Mouse (Mus musculus) limb, embryonic 11.5 days (tissue): ENCODE results near the gene Elmo2. TPM values are rescaled to one million over a fixed set of nuclear protein-coding genes. Genes with fewer than 3 reads are reported as not detected.

Experiments
- ATAC-seq: fragments of 200-750 bp; cut with Nextera tagmentation; 2 replicates; pipeline ENCODE4 v1.8.0; 2017; ENCODE audit warnings: low read depth; ENCODE audit not compliant: insufficient number of reproducible peaks, low FRiP score, low TSS enrichment
- DNase-seq: peaks from one replicate; pipeline ENCODE4 v3.0.0-alpha.2; 2015; ENCODE audit warnings: low spot score
- H3K27ac ChIP-seq: fragments of 300-500 bp; sonication (generic); replicated peaks from 2 replicates; pipeline ENCODE4 v1.5.1; 2014; ENCODE audit warnings: low read depth, mild to moderate bottlenecking, low read length
- H3K27me3 ChIP-seq: fragments of 300-500 bp; sonication (generic); 2 replicates; pipeline ENCODE4 v1.6.1; 2014; ENCODE audit warnings: mild to moderate bottlenecking, low read length, mixed read lengths; ENCODE audit not compliant: control insufficient read depth, insufficient read depth
- H3K36me3 ChIP-seq: fragments of 300-500 bp; sonication (generic); 2 replicates; pipeline ENCODE4 v1.6.1; 2014; ENCODE audit warnings: mild to moderate bottlenecking, low read length, moderate library complexity, mixed read lengths; ENCODE audit not compliant: control insufficient read depth, insufficient read depth
- H3K4me1 ChIP-seq: fragments of 300-500 bp; sonication (generic); 2 replicates; pipeline ENCODE4 v1.6.1; 2014; ENCODE audit warnings: low read length, mixed read lengths; ENCODE audit not compliant: control insufficient read depth, insufficient read depth
- H3K4me2 ChIP-seq: fragments of 300-500 bp; sonication (generic); 2 replicates; pipeline ENCODE4 v1.6.1; 2014; ENCODE audit warnings: low read depth, mild to moderate bottlenecking, moderate library complexity; ENCODE audit not compliant: severe bottlenecking
- H3K4me3 ChIP-seq: fragments of 300-500 bp; sonication (generic); 2 replicates; pipeline ENCODE4 v1.5.1; 2014; ENCODE audit warnings: low read depth, low read length
- H3K9ac ChIP-seq: fragments of 300-500 bp; sonication (generic); 2 replicates; pipeline ENCODE4 v1.6.1; 2014; ENCODE audit warnings: mild to moderate bottlenecking, low read length
- H3K9me3 ChIP-seq: fragments of 300-500 bp; sonication (generic); 2 replicates; pipeline ENCODE4 v1.6.1; 2016; ENCODE audit warnings: low read length; ENCODE audit not compliant: control insufficient read depth
- WGBS: fragments of 180-500 bp; shearing (Covaris S2); extraction: QIAGEN DNeasy Blood & Tissue Kit; methylation state at CpG from one replicate; pipeline ENCODE4 v1.1.7; 2014; 5-methylcytosine and 5-hydroxymethylcytosine counted together
- polyA plus RNA-seq: library from polyadenylated mRNA; unstranded; fragments of >200 nt; fragmentation: Nextera tagmentation; extraction: Ambion mirVana; gene quantifications from 2 replicates; pipeline ENCODE4 v1.2.1, GENCODE M21; 2014

The Elmo2 gene
- polyA plus RNA-seq, 1 experiment from 2014 or later, result 86.0 TPM

- 90% methylated on average over 12 of the region's 12 CpGs for WGBS
- peaks cover 5% of the 10 kb centered on the region for H3K36me3 ChIP-seq
- H3K4me1 ChIP-seq, result peaks cover 3% of the 10 kb centered on the region
Measured at GRCm38 (mm10) chr2:165311577-165311976, 14.7 kb downstream of the Elmo2 start.

GRCm38 (mm10) chr2:165310818-165311425, 15.4 kb downstream of the Elmo2 start:
- H3K4me1 ChIP-seq, result no peaks in the 10 kb centered on the region
- DNase-seq (no peak), ATAC-seq (no peak)
- H3K9ac ChIP-seq, result no peak overlapping the region
- H3K9me3 ChIP-seq, result no peaks in the 10 kb centered on the region
- H3K27me3 ChIP-seq, result no peaks in the 10 kb centered on the region
- no peak overlapping the region for H3K4me3 ChIP-seq
- 78% methylated on average over 13 of the region's 13 CpGs for WGBS
- H3K36me3 ChIP-seq, result peaks cover 5% of the 10 kb centered on the region
- no peak overlapping the region for H3K27ac ChIP-seq
- H3K4me2 ChIP-seq, result no peak overlapping the region

More at GRCm38 (mm10) chr2:165311577-165311976, 14.7 kb downstream of the Elmo2 start:
- H3K4me3 ChIP-seq, result no peak overlapping the region
- no peak for ATAC-seq
- H3K9ac ChIP-seq, result no peak overlapping the region
- H3K9me3 ChIP-seq, result no peaks in the 10 kb centered on the region
- H3K27me3 ChIP-seq, result no peaks in the 10 kb centered on the region
- H3K4me2 ChIP-seq, result no peak overlapping the region
- no peak for DNase-seq
- H3K27ac ChIP-seq, result no peak overlapping the region

GRCm38 (mm10) chr2:165307801-165308200, 18.5 kb downstream of the Elmo2 start:
- Histone ChIP-seq H3K4me3 (no peak overlapping the region), H3K27ac (no peak overlapping the region), H3K36me3 (peaks cover 16% of the 10 kb centered on the region), H3K9me3 (no peaks in the 10 kb centered on the region), H3K4me2 (no peak overlapping the region), H3K27me3 (no peaks in the 10 kb centered on the region), H3K9ac (no peak overlapping the region), H3K4me1 (no peaks in the 10 kb centered on the region)
- 91% methylated on average over 6 of the region's 6 CpGs for WGBS
- no peak for ATAC-seq
- no peak for DNase-seq

DNA sequence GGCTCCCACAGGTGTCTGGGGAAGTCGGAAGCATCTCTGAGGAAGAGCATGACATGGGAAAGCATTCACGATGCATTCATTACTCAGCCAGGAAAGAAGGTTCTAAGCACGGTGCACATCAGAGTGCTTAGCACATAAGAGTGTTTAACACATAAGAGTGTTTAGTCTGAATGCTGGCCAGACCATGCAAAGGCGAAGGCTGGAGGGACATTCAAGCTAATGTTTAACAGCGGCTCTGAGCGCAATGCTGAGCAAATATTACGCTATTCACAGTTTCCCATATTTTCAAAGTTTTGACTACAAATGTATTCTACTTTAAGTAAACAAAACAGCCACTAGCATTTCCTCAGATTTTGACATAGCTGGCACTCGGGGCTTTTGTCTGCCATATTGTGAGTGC, 20.8 kb downstream of the Elmo2 start:
- no peaks in the 10 kb centered on the region for H3K27me3 ChIP-seq
- no peaks in the 10 kb centered on the region for H3K4me1 ChIP-seq
- no peak overlapping the region for H3K4me2 ChIP-seq
- ATAC-seq (no peak), DNase-seq (no peak)
- no peak overlapping the region for H3K27ac ChIP-seq
- H3K4me3 ChIP-seq, result no peak overlapping the region
- H3K9me3 ChIP-seq, result no peaks in the 10 kb centered on the region
- 93% methylated on average over 8 of the region's 8 CpGs for WGBS
- peaks cover 16% of the 10 kb centered on the region for H3K36me3 ChIP-seq
- H3K9ac ChIP-seq, result no peak overlapping the region

DNA sequence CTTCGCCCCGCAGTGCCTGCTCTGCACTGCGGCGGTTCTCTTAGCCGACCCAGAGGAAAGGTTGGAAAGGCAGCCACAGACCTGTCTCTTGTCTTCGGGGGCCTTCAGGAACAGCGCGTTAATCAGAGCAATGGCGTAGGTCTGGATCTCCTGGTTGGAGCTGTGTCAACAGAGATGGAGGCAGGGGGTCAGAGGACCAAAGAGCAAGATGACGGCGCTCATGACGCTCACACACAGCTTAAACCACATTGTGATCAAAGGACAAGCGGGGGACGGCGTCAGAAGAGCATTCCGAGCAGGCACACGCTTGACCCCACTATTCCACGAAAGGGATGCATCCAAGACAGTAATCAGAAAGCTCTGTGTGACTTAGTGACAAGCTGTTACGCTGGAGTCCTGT, 21.5 kb downstream of the Elmo2 start:
- H3K4me3 ChIP-seq, result no peak overlapping the region
- H3K4me2 ChIP-seq, result no peak overlapping the region
- WGBS, result 87% methylated on average over 19 of the region's 19 CpGs
- no peaks in the 10 kb centered on the region for H3K9me3 ChIP-seq
- no peaks in the 10 kb centered on the region for H3K4me1 ChIP-seq
- no peaks in the 10 kb centered on the region for H3K27me3 ChIP-seq
- DNase-seq (no peak), ATAC-seq (no peak)
- peaks cover 14% of the 10 kb centered on the region for H3K36me3 ChIP-seq
- H3K9ac ChIP-seq, result no peak overlapping the region
- H3K27ac ChIP-seq, result no peak overlapping the region

DNA sequence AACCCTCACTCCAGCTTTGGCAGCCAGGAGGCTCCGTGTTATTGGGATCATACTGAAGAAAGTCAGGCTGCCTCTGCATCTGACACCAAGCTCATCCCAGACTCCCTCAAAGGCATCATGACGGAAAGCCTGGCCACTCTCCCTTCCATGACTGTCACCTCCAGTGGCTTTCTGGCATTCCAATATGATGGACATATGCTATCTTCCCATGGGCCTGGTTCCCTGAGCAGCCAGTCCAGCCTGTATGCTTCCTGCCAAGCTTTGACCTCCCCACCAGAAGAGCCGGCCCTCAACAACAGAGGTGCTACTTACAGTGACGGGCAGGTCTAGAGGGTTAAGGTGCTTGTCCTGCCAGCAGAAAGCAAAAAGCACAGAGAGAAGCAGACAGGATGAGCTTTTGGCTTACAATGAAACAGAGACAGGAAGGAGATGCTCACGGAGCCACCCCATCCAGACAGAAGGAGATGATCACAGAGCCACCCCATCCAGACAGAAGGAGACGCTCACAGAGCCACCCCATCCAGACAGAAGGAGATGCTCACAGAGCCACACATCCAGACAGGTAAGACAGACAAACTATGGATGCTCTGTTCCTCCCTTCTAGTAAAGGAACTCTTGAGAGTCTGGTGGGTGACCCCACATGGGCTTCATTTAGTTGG, 22.8 kb downstream of the Elmo2 start:
- no peaks in the 10 kb centered on the region for H3K9me3 ChIP-seq
- peaks cover 14% of the 10 kb centered on the region for H3K36me3 ChIP-seq
- H3K9ac ChIP-seq, result no peak overlapping the region
- 91% methylated on average over 6 of the region's 6 CpGs for WGBS
- no peaks in the 10 kb centered on the region for H3K27me3 ChIP-seq
- H3K27ac ChIP-seq, result no peak overlapping the region
- no peak overlapping the region for H3K4me2 ChIP-seq
- no peak for ATAC-seq
- no peaks in the 10 kb centered on the region for H3K4me1 ChIP-seq
- no peak for DNase-seq
- no peak overlapping the region for H3K4me3 ChIP-seq

GRCm38 (mm10) chr2:165301409-165301808, 24.9 kb downstream of the Elmo2 start:
- 73% methylated on average over 3 of the region's 3 CpGs for WGBS
- DNase-seq (no peak), ATAC-seq (no peak)
- H3K4me1 ChIP-seq, result no peaks in the 10 kb centered on the region
- no peaks in the 10 kb centered on the region for H3K9me3 ChIP-seq
- no peak overlapping the region for H3K27ac ChIP-seq
- H3K4me2 ChIP-seq, result no peak overlapping the region
- H3K27me3 ChIP-seq, result no peaks in the 10 kb centered on the region
- no peak overlapping the region for H3K9ac ChIP-seq
- peaks cover 14% of the 10 kb centered on the region for H3K36me3 ChIP-seq
- H3K4me3 ChIP-seq, result no peak overlapping the region

DNA sequence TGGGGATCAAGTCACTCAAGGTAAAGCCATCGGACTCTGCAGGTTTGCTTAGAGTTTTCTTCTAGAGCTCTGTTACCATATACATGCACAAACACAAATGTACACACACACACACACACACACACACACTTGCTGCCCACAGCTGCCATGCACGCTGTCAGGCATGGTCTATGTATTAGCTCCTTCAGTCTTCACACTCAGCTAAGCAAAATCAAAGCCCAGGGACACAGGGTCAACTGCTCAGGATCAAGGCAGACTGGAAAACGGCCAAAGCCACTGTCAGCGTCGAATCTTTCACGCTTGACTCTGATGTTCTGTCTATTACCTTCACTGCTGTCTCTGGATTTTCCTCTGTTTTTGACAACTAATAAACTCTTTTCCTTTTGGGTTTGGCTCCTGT, 25.4 kb downstream of the Elmo2 start:
- H3K4me1 ChIP-seq, result no peaks in the 10 kb centered on the region
- DNase-seq (no peak), ATAC-seq (no peak)
- no peak overlapping the region for H3K27ac ChIP-seq
- H3K27me3 ChIP-seq, result no peaks in the 10 kb centered on the region
- H3K4me2 ChIP-seq, result no peak overlapping the region
- H3K9me3 ChIP-seq, result no peaks in the 10 kb centered on the region
- H3K9ac ChIP-seq, result no peak overlapping the region
- no peak overlapping the region for H3K4me3 ChIP-seq
- peaks cover 14% of the 10 kb centered on the region for H3K36me3 ChIP-seq
- 86% methylated on average over 6 of the region's 6 CpGs for whole genome bisulfite sequencing

DNA sequence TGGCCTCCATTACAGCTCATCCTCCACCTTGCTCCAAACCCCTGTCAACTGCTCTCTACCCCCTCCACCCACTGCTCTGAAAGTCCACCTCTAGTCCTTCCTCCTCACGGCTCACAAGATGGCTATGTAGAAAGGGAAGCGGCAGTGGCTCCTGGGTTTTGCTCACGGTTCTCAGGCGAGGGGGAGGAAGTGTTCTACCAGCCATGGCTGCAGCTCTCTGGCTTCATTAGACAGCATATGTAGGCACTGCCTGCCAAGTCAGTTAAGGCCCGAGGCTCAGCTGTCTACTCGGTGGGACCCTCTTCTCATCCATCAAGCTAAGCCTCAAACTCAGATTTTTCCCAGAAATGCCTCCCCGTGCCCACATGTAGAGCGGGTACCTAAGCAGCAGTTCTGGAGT, 25.9 kb downstream of the Elmo2 start:
- H3K36me3 ChIP-seq, result peaks cover 18% of the 10 kb centered on the region
- WGBS, result 85% methylated on average over 8 of the region's 8 CpGs
- no peaks in the 10 kb centered on the region for H3K27me3 ChIP-seq
- no peaks in the 10 kb centered on the region for H3K9me3 ChIP-seq
- ATAC-seq, result no peak
- DNase-seq, result no peak
- H3K4me3 ChIP-seq, result no peak overlapping the region
- no peak overlapping the region for H3K27ac ChIP-seq
- H3K4me2 ChIP-seq, result no peak overlapping the region
- no peak overlapping the region for H3K9ac ChIP-seq
- H3K4me1 ChIP-seq, result no peaks in the 10 kb centered on the region
